Mouse (Mus musculus) central nervous system, embryonic 11.5 days (tissue): ENCODE data around the gene Aagab. TPM values are rescaled to one million over a fixed set of nuclear protein-coding genes. Genes with fewer than 3 reads are reported as not detected.

Experiments
- polyA plus RNA-seq: library from polyadenylated mRNA; depleted of rRNA; stranded (reverse); fragments of >200 nt; gene quantifications from 2 replicates; pipeline ENCODE4 v1.2.3, GENCODE M21; 2012; rRNA removed

Aagab gene
- polyA plus RNA-seq: 20.6 and 40.4 TPM in 2 replicates

DNA sequence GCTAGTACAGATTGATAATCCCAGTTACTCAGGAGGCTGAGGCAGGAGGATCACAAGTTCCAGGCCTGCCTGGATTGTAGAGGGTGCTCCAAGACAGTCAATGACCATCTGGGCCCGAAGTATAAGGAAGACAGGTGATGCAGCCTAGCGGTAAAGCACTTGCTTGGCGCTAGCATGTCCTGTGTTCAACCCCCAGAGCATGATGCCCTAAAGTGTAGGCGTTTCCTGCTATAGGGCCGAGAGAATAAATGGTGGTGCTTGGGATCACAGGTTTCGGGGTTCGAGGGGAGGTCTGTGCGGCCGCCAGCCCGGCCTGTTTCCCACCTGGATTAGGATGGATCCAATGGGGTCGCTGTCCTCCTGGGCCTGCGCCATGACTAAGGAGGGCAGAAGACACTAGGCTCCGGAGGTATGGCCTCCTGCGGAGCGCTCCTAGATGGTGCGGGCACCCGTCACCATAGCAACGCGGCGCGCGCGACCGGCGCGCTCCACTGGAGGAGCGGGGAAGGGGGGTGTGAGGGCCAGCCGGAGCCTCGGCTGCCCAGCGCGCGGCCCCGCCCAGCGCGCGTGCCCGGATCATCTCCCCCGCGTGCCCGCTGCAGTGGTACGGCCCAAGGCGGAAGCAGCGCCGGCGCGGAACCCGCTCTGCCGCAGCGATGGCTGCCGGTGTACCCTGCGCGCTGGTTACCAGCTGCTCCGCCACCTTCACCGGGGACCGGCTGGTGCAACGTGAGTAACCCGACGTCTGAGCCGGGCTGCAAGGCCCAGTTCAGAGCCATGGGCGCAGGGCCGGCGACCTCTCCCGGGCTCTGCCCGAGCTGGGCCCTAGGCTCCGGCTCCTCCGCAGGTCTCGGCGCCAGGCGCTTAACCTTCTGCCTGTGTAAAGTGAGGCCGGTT, at the start of gene Aagab, which contains the start of gene Iqch:
Gene Aagab, plus strand, starts transcription at position 618 of the 897 bp plus-strand sequence.
Gene Iqch, minus strand, starts transcription at position 451 of the 897 bp plus-strand sequence.

Other genes with a start within 250 kb of the Aagab start
- 19.5 and 27.8 TPM in 2 replicates for gene Map2k5, start 224.8 kb upstream of the Aagab start, polyA plus RNA-seq
- gene 2300009A05Rik, start 203.4 kb upstream of the Aagab start, polyA plus RNA-seq: 7.2 and 21.2 TPM in 2 replicates
- 0.02 and 0.10 TPM in 2 replicates for gene Iqch, start 167 bp upstream of the Aagab start, polyA plus RNA-seq
- 33.0 and 39.5 TPM in 2 replicates for gene Smad3, start 155.3 kb downstream of the Aagab start, polyA plus RNA-seq